Mouse (Mus musculus) embryonic facial prominence, embryonic 12.5 days (tissue): Measurements from ENCODE around the gene Izumo1r. TPM values are rescaled to one million over a fixed set of nuclear protein-coding genes. Genes with fewer than 3 reads are reported as not detected.

Experiments
- ATAC-seq: fragments of 200-750 bp; cut with Nextera tagmentation; 2 replicates; pipeline ENCODE4 v1.8.0; 2017; ENCODE audit not compliant: insufficient number of reproducible peaks, insufficient read depth, low FRiP score, low TSS enrichment
- H3K27ac ChIP-seq: fragments of 300-500 bp; sonication (generic); 2 replicates; pipeline ENCODE4 v1.5.1; 2016; ENCODE audit warnings: mild to moderate bottlenecking
- H3K27me3 ChIP-seq: fragments of 300-500 bp; sonication (generic); 2 replicates; pipeline ENCODE4 v1.6.1; 2016; ENCODE audit warnings: mild to moderate bottlenecking, moderate library complexity
- H3K36me3 ChIP-seq: fragments of 300-500 bp; sonication (generic); 2 replicates; pipeline ENCODE4 v1.6.1; 2016; ENCODE audit warnings: mild to moderate bottlenecking
- H3K4me1 ChIP-seq: fragments of 300-500 bp; sonication (generic); 2 replicates; pipeline ENCODE4 v1.6.1; 2016
- H3K4me2 ChIP-seq: fragments of 300-500 bp; sonication (generic); replicated peaks from 2 replicates; pipeline ENCODE4 v1.6.1; 2016; ENCODE audit warnings: mild to moderate bottlenecking, moderate library complexity
- H3K4me3 ChIP-seq: fragments of 300-500 bp; sonication (generic); 2 replicates; pipeline ENCODE4 v1.5.1; 2016; ENCODE audit warnings: mild to moderate bottlenecking
- H3K9ac ChIP-seq: fragments of 300-500 bp; sonication (generic); 2 replicates; pipeline ENCODE4 v1.6.1; 2016; ENCODE audit warnings: mild to moderate bottlenecking, moderate library complexity
- H3K9me3 ChIP-seq: fragments of 300-500 bp; sonication (generic); 2 replicates; pipeline ENCODE4 v1.6.1; 2016; ENCODE audit warnings: mild to moderate bottlenecking, moderate library complexity
- WGBS: fragments of 180-500 bp; shearing (Covaris S2); methylation state at CpG from one replicate; pipeline ENCODE4 v1.1.7; 2016; 5-methylcytosine and 5-hydroxymethylcytosine counted together
- polyA plus RNA-seq: library from polyadenylated mRNA; unstranded; fragments of >200 nt; fragmentation: Nextera tagmentation; extraction: Ambion mirVana; gene quantifications from 2 replicates; pipeline ENCODE4 v1.2.1, GENCODE M21; 2016

The Izumo1r gene
- polyA plus RNA-seq, 1 experiment from 2014 or later: 0.29 TPM

- no peak overlapping the region for H3K27ac ChIP-seq
- no peaks in the 10 kb centered on the region for H3K27me3 ChIP-seq
- H3K9me3 ChIP-seq: no peaks in the 10 kb centered on the region
- H3K4me1 ChIP-seq: peaks cover 7% of the 10 kb centered on the region; the same call in 1 of the 2 replicates
- no peak overlapping the region for H3K4me3 ChIP-seq
- H3K4me2 ChIP-seq: no peak overlapping the region
- 63% methylated on average over 4 of the region's 4 CpGs for WGBS
- H3K9ac ChIP-seq: no peak overlapping the region
- no peaks in the 10 kb centered on the region for H3K36me3 ChIP-seq
- no peak for ATAC-seq
Observed at GRCm38 (mm10) chr9:14923625-14924024, 19.9 kb upstream of the Izumo1r start.

DNA sequence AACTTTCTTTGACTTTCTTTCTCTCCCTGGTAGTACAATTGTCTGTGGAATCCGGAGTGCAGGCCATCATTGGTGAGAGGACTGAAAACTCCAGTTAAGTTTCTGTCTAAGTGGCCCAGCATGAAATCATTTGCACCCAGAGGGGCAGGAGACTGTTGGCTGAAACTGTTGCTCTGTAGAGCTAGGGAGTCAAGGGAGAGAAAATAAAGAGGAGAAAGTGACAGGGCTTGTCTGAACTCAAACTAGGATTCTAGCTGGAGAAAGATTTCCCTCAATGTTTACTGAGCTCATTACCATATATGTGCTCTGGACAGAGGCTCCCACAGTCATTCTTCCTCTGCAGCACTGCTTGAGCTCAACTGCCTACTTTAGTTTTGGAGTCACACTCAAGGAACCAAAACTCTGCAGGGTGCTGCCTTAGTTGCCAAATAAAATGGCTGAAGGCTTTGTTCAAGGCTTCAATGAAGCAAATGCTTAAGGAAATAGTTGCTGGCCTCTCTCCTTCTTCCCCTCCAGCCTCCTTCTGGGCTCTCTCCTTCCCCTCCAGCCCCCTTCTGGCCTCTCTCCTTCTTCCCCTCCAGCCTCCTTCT, 18.3 kb upstream of the Izumo1r start:
- Histone ChIP-seq H3K27ac (no peak overlapping the region), H3K4me2 (no peak overlapping the region), H3K9ac (no peak overlapping the region), H3K36me3 (no peaks in the 10 kb centered on the region), H3K27me3 (no peaks in the 10 kb centered on the region), H3K4me3 (no peak overlapping the region), H3K9me3 (no peaks in the 10 kb centered on the region), H3K4me1 (peaks cover 7% of the 10 kb centered on the region; the same call in 1 of the 2 replicates)
- WGBS: 29% methylated on average over 1 of the region's 1 CpGs
- ATAC-seq: no peak

GRCm38 (mm10) chr9:14921254-14921653, 17.5 kb upstream of the Izumo1r start:
- Histone ChIP-seq H3K9ac (no peak overlapping the region), H3K4me1 (peaks cover 7% of the 10 kb centered on the region; the same call in 1 of the 2 replicates), H3K27ac (no peak overlapping the region), H3K4me3 (no peak overlapping the region), H3K27me3 (no peaks in the 10 kb centered on the region), H3K36me3 (no peaks in the 10 kb centered on the region), H3K9me3 (no peaks in the 10 kb centered on the region), H3K4me2 (no peak overlapping the region)
- ATAC-seq: no peak
- 60% methylated on average over 4 of the region's 4 CpGs for WGBS

DNA sequence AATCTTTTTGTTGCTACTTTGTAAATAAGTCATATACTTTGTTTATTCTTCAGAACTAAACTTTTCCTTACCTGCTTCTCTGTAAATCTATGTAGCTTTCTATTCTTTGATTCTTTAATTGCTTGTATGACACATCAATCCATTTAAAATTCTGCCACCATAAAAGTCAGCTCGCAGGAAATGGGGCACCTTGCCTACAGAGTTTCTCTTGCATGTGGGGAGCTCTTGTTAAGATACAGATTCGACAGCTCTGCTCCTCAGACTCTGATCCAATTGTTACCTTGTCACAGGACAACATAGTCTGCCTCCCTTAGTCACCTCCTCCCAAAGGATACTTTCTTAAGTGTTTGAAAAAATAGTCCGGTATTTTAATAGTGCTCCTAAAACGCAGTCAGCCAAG, 16.9 kb upstream of the Izumo1r start:
- H3K36me3 ChIP-seq: no peaks in the 10 kb centered on the region
- WGBS: 83% methylated on average over 4 of the region's 4 CpGs

DNA sequence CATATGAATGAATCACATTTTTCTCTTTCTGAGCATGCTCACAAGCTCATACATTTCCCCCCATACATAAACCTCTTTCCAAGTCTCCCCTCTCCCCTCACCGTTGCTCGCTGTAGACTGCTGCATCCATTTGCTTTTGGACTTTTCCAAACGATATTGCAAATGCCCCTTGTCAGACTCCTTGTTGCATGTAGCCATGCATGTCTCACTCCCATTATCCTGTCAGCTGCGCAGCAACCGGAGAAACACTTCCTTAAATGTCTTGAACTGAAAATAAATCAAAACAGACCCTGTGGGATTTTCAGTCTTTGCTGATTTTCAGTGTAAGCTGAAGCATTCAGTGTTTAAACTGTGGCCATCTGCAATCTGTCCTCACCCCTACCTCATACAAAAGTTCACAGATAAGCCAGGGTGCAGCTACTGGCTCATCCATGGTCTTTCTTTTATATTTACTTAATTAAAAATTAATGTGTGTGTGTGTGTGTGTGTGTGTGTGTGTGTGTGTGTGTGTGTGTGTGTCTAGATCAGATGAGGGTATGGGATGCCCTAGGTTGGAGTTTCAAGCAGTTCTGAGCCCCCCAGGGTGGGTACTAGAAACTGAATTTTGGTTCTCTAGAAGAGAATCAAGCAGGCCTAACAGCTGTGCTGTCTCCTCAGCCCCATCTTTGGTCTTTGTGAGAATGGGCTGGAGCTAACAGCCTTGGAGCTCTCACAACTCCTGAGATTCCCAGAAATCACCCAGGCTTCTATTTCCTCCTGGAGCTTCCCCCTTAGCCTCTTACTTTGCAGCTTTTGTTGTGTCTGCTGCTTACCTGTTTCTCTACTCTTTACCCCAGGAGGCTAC, 15.3 kb upstream of the Izumo1r start:
- Histone ChIP-seq H3K36me3 (no peaks in the 10 kb centered on the region), H3K27me3 (no peaks in the 10 kb centered on the region), H3K9ac (no peak overlapping the region), H3K4me3 (no peak overlapping the region), H3K27ac (no peak overlapping the region), H3K4me2 (no peak overlapping the region), H3K9me3 (no peaks in the 10 kb centered on the region), H3K4me1 (peaks cover 7% of the 10 kb centered on the region; the same call in 1 of the 2 replicates)
- no peak for ATAC-seq
- WGBS: 55% methylated on average over 5 of the region's 5 CpGs

More for the DNA sequence above, 16.9 kb upstream of the Izumo1r start:
- no peak for ATAC-seq
- H3K27me3 ChIP-seq: no peaks in the 10 kb centered on the region
- H3K9ac ChIP-seq: no peak overlapping the region
- H3K4me2 ChIP-seq: no peak overlapping the region
- H3K27ac ChIP-seq: no peak overlapping the region
- H3K4me1 ChIP-seq: peaks cover 7% of the 10 kb centered on the region; the same call in 1 of the 2 replicates
- no peak overlapping the region for H3K4me3 ChIP-seq
- H3K9me3 ChIP-seq: no peaks in the 10 kb centered on the region

DNA sequence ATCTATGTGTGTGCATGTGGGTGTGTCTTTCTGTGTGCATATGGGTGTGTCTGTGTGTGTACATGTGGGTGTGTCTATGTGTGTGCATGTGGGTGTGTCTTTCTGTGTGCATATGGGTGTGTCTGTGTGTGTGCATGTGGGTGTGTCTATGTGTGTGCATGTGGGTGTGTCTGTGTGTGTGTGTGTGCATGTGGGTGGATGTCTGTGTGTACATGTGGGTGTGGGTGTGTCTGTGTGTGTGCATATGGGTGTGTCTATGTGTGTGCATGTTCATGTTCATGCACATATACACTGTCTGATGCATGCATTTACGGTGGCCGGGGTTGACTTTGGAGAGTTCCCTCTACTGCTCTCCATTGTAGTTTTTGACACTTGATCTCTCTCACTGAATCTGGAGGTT, 13.9 kb upstream of the Izumo1r start:
- 77% methylated on average over 2 of the region's 2 CpGs for WGBS
- peaks cover 7% of the 10 kb centered on the region; the same call in 1 of the 2 replicates for H3K4me1 ChIP-seq
- no peaks in the 10 kb centered on the region for H3K36me3 ChIP-seq
- H3K27me3 ChIP-seq: no peaks in the 10 kb centered on the region
- H3K9ac ChIP-seq: no peak overlapping the region
- H3K9me3 ChIP-seq: no peaks in the 10 kb centered on the region
- H3K4me3 ChIP-seq: no peak overlapping the region
- no peak overlapping the region for H3K4me2 ChIP-seq
- H3K27ac ChIP-seq: no peak overlapping the region
- no peak for ATAC-seq

GRCm38 (mm10) chr9:14912037-14912436, 8.3 kb upstream of the Izumo1r start:
- WGBS: 72% methylated on average over 2 of the region's 2 CpGs
- Histone ChIP-seq H3K9me3 (no peaks in the 10 kb centered on the region), H3K9ac (no peak overlapping the region), H3K4me1 (no peaks in the 10 kb centered on the region), H3K4me3 (no peak overlapping the region), H3K27me3 (no peaks in the 10 kb centered on the region), H3K36me3 (no peaks in the 10 kb centered on the region), H3K27ac (no peak overlapping the region), H3K4me2 (no peak overlapping the region)
- no peak for ATAC-seq

GRCm38 (mm10) chr9:14909981-14910380, 6.2 kb upstream of the Izumo1r start:
- peaks cover 4% of the 10 kb centered on the region for H3K4me1 ChIP-seq
- no peak overlapping the region for H3K4me2 ChIP-seq
- no peaks in the 10 kb centered on the region for H3K27me3 ChIP-seq
- no peak overlapping the region for H3K27ac ChIP-seq
- 43% methylated on average over 5 of the region's 5 CpGs for WGBS
- H3K36me3 ChIP-seq: no peaks in the 10 kb centered on the region
- no peak for ATAC-seq
- no peak overlapping the region for H3K9ac ChIP-seq
- H3K4me3 ChIP-seq: no peak overlapping the region
- H3K9me3 ChIP-seq: no peaks in the 10 kb centered on the region

DNA sequence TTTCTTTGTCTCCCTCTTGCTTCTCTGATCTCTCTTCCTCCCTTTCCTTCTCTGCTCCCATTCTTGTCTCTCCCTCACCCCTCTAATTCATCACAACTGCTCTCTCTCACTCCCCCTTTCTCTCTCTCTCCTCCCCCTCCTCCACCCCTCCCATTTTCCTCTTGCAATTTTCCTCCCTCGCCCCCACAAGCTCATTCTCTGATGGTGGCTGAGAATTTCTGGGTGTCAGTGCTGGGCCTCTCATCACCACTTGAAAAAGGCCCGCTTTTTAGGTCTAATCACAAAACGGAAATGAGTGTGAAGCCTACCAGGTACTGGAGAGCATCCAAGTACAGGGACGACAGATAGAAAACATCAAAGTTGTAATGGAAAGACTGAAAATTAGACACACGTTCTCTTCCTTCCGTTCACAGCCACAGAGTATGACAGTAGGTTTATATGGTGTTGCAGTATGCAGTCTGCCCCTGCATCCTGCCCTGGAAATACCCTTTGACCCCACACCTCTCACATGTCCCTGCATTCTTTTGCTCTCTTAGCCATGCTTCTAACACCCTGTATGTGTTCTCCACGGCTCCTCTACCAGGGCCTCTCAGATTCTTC, 4.2 kb upstream of the Izumo1r start:
- Histone ChIP-seq H3K27me3 (no peaks in the 10 kb centered on the region), H3K9ac (no peak overlapping the region), H3K9me3 (no peaks in the 10 kb centered on the region), H3K27ac (no peak overlapping the region), H3K36me3 (no peaks in the 10 kb centered on the region), H3K4me1 (peaks cover 21% of the 10 kb centered on the region), H3K4me2 (no peak overlapping the region), H3K4me3 (no peak overlapping the region)
- no peak for ATAC-seq
- WGBS: 49% methylated on average over 7 of the region's 7 CpGs

DNA sequence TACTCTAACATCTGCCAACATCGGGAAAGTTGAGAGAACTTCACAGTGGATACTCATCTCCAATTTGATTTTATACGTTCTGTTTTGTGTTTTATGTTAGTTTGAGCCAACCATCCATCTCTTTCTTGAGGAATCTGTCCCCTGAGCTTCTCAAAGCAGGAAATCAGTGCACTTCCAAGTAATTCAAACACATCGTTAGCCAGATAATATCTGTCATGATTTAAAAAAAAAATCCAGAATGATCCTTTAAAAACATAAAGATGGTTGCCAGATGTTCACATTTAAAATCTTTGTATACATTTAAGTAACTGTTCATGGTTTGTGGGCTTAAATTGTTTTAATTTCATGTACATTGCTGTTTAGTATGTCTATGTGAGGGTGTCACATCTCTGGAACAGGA, 2.2 kb upstream of the Izumo1r start:
- Histone ChIP-seq H3K4me2 (no peak overlapping the region), H3K9me3 (no peaks in the 10 kb centered on the region), H3K36me3 (no peaks in the 10 kb centered on the region), H3K9ac (no peak overlapping the region), H3K27ac (no peak overlapping the region), H3K4me3 (no peak overlapping the region), H3K4me1 (peaks cover 21% of the 10 kb centered on the region), H3K27me3 (no peaks in the 10 kb centered on the region)
- 49% methylated on average over 3 of the region's 3 CpGs for WGBS
- ATAC-seq: no peak

GRCm38 (mm10) chr9:14904741-14905475, 1.2 kb upstream of the Izumo1r start:
- no peaks in the 10 kb centered on the region for H3K27me3 ChIP-seq
- WGBS: 26% methylated on average over 9 of the region's 9 CpGs
- peaks cover 21% of the 10 kb centered on the region for H3K4me1 ChIP-seq
- H3K4me2 ChIP-seq: no peak overlapping the region
- no peaks in the 10 kb centered on the region for H3K9me3 ChIP-seq
- no peaks in the 10 kb centered on the region for H3K36me3 ChIP-seq
- no peak for ATAC-seq
- H3K9ac ChIP-seq: no peak overlapping the region
- H3K27ac ChIP-seq: no peak overlapping the region
- no peak overlapping the region for H3K4me3 ChIP-seq
